Mouse (Mus musculus): ENCODE measurements at regions not wholly inside any gene's neighbourhood (a gene's known extent, or its start where the extent isn't known, plus 50 kb on each side); places are given as distances from the start of the nearest gene placed in this dataset.

DNA sequence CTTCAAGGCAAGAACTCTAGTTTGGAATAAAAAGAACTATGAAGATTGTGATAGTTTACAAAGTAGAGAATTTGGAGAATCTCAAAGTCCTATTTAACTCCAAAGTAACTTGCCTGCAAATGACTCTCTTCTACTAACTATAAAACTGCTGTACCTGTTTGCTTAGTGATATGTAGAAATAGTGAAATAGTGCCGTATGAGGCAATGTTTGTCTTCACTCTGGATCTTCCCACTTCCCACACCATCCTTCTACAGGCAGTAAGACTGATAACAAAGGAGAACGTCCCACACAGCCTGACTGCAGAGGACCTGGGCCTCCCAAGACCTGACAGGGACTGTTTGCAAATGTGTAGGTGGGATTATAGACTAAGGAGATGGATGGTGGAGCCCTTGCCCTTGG is 85.4 kb upstream of the Tbx20 start:
- H3K79me2 ChIP-seq (ENCODE audit: control insufficient read depth, insufficient read depth, low read length, poor library complexity): no peaks in the 10 kb centered on the region
- no peak overlapping the region for H3K9ac ChIP-seq (ENCODE audit: control insufficient read depth, low read depth, low read length, poor library complexity, severe bottlenecking)
- H3K27ac ChIP-seq (ENCODE audit: control insufficient read depth, low read depth, low read length): no peak overlapping the region
- no peak for DNase-seq (ENCODE audit: low read depth, low spot score)
- no peaks in the 10 kb centered on the region for H3K27me3 ChIP-seq (ENCODE audit: control insufficient read depth in 1 of 2, insufficient read depth in 2 of 2, low read length in 2 of 2)
- no peak for TF ChIP-seq MXI1 (IDR thresholded peaks at IDR 0.05; ENCODE audit: low read depth, low read length)
- no peak overlapping the region for H3K4me3 ChIP-seq (ENCODE audit: control insufficient read depth in 1 of 2, insufficient read depth in 1 of 2, low read depth in 2 of 2, low read length in 2 of 2)
- no peaks in the 10 kb centered on the region for H3K4me1 ChIP-seq (ENCODE audit: control insufficient read depth in 1 of 2, insufficient read depth in 2 of 2, low read length in 2 of 2)
- H3K9me3 ChIP-seq (replicated peaks; ENCODE audit: insufficient read depth, low read length): no peaks in the 10 kb centered on the region
- H3K36me3 ChIP-seq (ENCODE audit: control insufficient read depth in 1 of 2, insufficient read depth in 2 of 2, low read length in 2 of 2): no peaks in the 10 kb centered on the region

DNA sequence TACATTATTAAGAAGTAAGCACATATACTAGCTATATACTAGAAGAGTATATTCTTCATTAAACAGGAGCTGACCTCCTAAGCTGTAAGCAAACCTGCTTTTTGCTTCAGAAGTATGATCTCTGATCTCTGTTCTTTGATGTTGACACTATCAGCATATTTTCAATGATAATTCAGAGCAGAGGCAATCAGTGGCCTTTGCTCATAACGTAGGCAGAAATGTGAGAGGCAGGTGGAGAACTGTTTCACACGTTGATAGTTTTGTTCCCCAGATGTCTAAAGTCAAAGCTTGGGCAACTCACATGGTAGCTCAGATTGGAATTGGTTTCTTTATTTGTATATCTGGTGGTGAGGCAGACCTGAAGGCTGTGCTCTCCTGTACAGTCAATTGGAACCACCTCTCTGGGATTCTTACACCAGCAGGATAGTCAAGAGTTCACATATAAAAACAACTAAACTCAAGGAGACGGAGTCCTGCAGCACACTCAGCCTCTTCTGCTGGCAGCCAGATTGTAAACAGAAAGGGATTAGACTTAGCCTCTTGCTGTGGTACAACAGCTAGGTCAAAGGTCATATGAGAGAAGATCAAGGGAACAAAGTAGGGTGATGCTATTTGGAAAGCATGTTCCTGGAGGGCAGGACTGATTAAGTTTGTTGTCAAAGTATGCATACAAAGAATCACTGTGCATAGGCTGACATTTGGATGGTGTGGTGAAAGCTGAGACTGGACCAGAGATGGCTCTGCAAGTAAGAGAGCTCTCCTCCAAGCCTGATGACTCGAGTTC is 92.5 kb upstream of the Tbx20 start:
- TF ChIP-seq CTCF (IDR thresholded peaks at IDR 0.05 in 2 of 3, conservative IDR thresholded peaks at IDR 0.05 in 1 of 3; ENCODE audit: control insufficient read depth in 1 of 3, insufficient read depth in 1 of 3, low read depth in 2 of 3, low read length in 3 of 3, poor library complexity in 1 of 3, severe bottlenecking in 1 of 3) (no peak), USF2 (IDR thresholded peaks at IDR 0.05; ENCODE audit: borderline replicate concordance in 1 of 2, insufficient read depth in 1 of 2, low read depth in 1 of 2, low read length in 2 of 2) (no peak), SMC3 (IDR thresholded peaks at IDR 0.05; ENCODE audit: low read depth, low read length) (no peak), ZKSCAN1 (IDR thresholded peaks at IDR 0.05; ENCODE audit: low read depth, low read length) (no peak), MXI1 (IDR thresholded peaks at IDR 0.05; ENCODE audit: low read depth, low read length) (no peak), POLR2AphosphoS5 (IDR thresholded peaks at IDR 0.05; ENCODE audit: borderline replicate concordance, low read depth, low read length) (no peak), JUND (IDR thresholded peaks at IDR 0.05; ENCODE audit: low read depth, low read length) (no peak), TCF12 (IDR thresholded peaks at IDR 0.05; ENCODE audit: low read depth, low read length) (no peak), RCOR1 (IDR thresholded peaks at IDR 0.05; ENCODE audit: low read depth, low read length) (no peak), TBP (IDR thresholded peaks at IDR 0.05; ENCODE audit: low read depth, low read length) (no peak), POLR2A (IDR thresholded peaks at IDR 0.05; ENCODE audit: control insufficient read depth in 1 of 2, insufficient read depth in 1 of 2, low read depth in 1 of 2, low read length in 2 of 2, poor library complexity in 1 of 2) (no peak), EP300 (IDR thresholded peaks at IDR 0.05; ENCODE audit: low read depth in 1 of 2, low read length in 2 of 2) (no peak), USF1 (IDR thresholded peaks at IDR 0.05; ENCODE audit: low read depth, low read length) (no peak)
- Histone ChIP-seq H3K9me3 (replicated peaks; ENCODE audit: insufficient read depth, low read length) (no peaks in the 10 kb centered on the region), H3K79me2 (ENCODE audit: control insufficient read depth, insufficient read depth, low read length, poor library complexity) (no peaks in the 10 kb centered on the region), H3K9ac (ENCODE audit: control insufficient read depth, low read depth, low read length, poor library complexity, severe bottlenecking) (no peak overlapping the region), H3K4me3 (ENCODE audit: control insufficient read depth in 1 of 2, insufficient read depth in 1 of 2, low read depth in 2 of 2, low read length in 2 of 2) (no peak overlapping the region), H3K27ac (ENCODE audit: control insufficient read depth, low read depth, low read length) (no peak overlapping the region), H3K27me3 (ENCODE audit: control insufficient read depth in 1 of 2, insufficient read depth in 2 of 2, low read length in 2 of 2) (no peaks in the 10 kb centered on the region), H3K4me1 (ENCODE audit: control insufficient read depth in 1 of 2, insufficient read depth in 2 of 2, low read length in 2 of 2) (no peaks in the 10 kb centered on the region), H3K36me3 (ENCODE audit: control insufficient read depth in 1 of 2, insufficient read depth in 2 of 2, low read length in 2 of 2) (no peaks in the 10 kb centered on the region)
- no peak for DNase-seq (ENCODE audit: low read depth, low spot score)

DNA sequence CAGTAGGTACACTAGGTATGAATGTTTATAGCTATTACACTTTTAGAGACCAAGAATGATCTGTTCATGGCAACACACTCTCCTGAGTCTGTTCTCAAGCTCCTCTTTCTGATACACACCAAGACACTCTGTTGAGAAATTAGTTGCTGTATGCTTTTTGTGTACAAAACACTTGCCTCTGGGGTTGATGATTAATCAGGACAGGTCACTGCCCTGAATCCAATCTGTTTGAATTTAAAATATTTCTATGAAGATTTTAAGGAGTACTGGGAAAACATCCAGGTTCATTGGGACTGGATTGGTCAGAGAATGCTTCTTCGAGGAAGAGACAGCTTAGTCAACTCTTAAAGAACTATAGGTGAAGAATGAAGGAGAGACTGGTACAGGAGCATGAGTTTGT is 94.6 kb upstream of the Tbx20 start:
- H3K27me3 ChIP-seq (ENCODE audit: control insufficient read depth in 1 of 2, insufficient read depth in 2 of 2, low read length in 2 of 2): no peaks in the 10 kb centered on the region
- H3K9me3 ChIP-seq (replicated peaks; ENCODE audit: insufficient read depth, low read length): no peaks in the 10 kb centered on the region
- H3K36me3 ChIP-seq (ENCODE audit: control insufficient read depth in 1 of 2, insufficient read depth in 2 of 2, low read length in 2 of 2): no peaks in the 10 kb centered on the region
- DNase-seq (ENCODE audit: low read depth, low spot score): no peak
- no peaks in the 10 kb centered on the region for H3K79me2 ChIP-seq (ENCODE audit: control insufficient read depth, insufficient read depth, low read length, poor library complexity)
- H3K4me3 ChIP-seq (ENCODE audit: control insufficient read depth in 1 of 2, insufficient read depth in 1 of 2, low read depth in 2 of 2, low read length in 2 of 2): no peak overlapping the region
- H3K27ac ChIP-seq (ENCODE audit: control insufficient read depth, low read depth, low read length): no peak overlapping the region
- no peak overlapping the region for H3K9ac ChIP-seq (ENCODE audit: control insufficient read depth, low read depth, low read length, poor library complexity, severe bottlenecking)
- TF ChIP-seq CHD2 (IDR thresholded peaks at IDR 0.05; ENCODE audit: low read length) (no peak), SIN3A (IDR thresholded peaks at IDR 0.05; ENCODE audit: low read length) (no peak), ZKSCAN1 (IDR thresholded peaks at IDR 0.05; ENCODE audit: low read depth, low read length) (no peak), SMC3 (IDR thresholded peaks at IDR 0.05; ENCODE audit: low read depth, low read length) (no peak), GATA1 (IDR thresholded peaks at IDR 0.05; ENCODE audit: low read depth, low read length) (no peak), HCFC1 (IDR thresholded peaks at IDR 0.05; ENCODE audit: low read depth, low read length) (no peak), ZMIZ1 (IDR thresholded peaks at IDR 0.05; ENCODE audit: low read depth, low read length) (no peak), EP300 (IDR thresholded peaks at IDR 0.05; ENCODE audit: low read depth in 1 of 2, low read length in 2 of 2) (no peak), KAT2A (conservative IDR thresholded peaks at IDR 0.05; ENCODE audit: low read depth, low read length) (no peak), CTCF (IDR thresholded peaks at IDR 0.05 in 2 of 3, conservative IDR thresholded peaks at IDR 0.05 in 1 of 3; ENCODE audit: control insufficient read depth in 1 of 3, insufficient read depth in 1 of 3, low read depth in 2 of 3, low read length in 3 of 3, poor library complexity in 1 of 3, severe bottlenecking in 1 of 3) (no peak), ZC3H11A (IDR thresholded peaks at IDR 0.05; ENCODE audit: low read depth, low read length) (no peak), NELFE (IDR thresholded peaks at IDR 0.05; ENCODE audit: low read depth, low read length) (no peak), MYC (IDR thresholded peaks at IDR 0.05; ENCODE audit: low read depth, low read length) (no peak), ETS1 (IDR thresholded peaks at IDR 0.05; ENCODE audit: low read depth, low read length) (no peak)
- no peaks in the 10 kb centered on the region for H3K4me1 ChIP-seq (ENCODE audit: control insufficient read depth in 1 of 2, insufficient read depth in 2 of 2, low read length in 2 of 2)
